Mouse (Mus musculus) lung, embryonic 14.5 days (tissue): ENCODE results near the gene Tmpo. TPM values are rescaled to one million over a fixed set of nuclear protein-coding genes. Genes with fewer than 3 reads are reported as not detected.

Source experiments
- ATAC-seq: fragments of 200-750 bp; cut with Nextera tagmentation; 2 replicates; pipeline ENCODE4 v1.8.0; 2017; ENCODE audit warnings: mild to moderate bottlenecking, moderate TSS enrichment, moderate library complexity; ENCODE audit not compliant: insufficient read depth
- DNase-seq: peaks from one replicate; pipeline ENCODE4 v3.0.0-alpha.2; 2015
- H3K27ac ChIP-seq: fragments of 300-500 bp; sonication (generic); 2 replicates; pipeline ENCODE4 v1.5.1; 2014; ENCODE audit warnings: low read depth, mild to moderate bottlenecking, moderate library complexity
- H3K27me3 ChIP-seq: fragments of 300-500 bp; sonication (generic); 2 replicates; pipeline ENCODE4 v1.6.1; 2014; ENCODE audit warnings: low read length, control low read depth; ENCODE audit not compliant: insufficient read depth
- H3K36me3 ChIP-seq: fragments of 300-500 bp; sonication (generic); 2 replicates; pipeline ENCODE4 v1.6.1; 2014; ENCODE audit warnings: control low read depth; ENCODE audit not compliant: insufficient read depth
- H3K4me1 ChIP-seq: fragments of 300-500 bp; sonication (generic); 2 replicates; pipeline ENCODE4 v1.6.1; 2014; ENCODE audit warnings: antibody characterized with exemption, control low read depth; ENCODE audit not compliant: insufficient read depth
- H3K4me2 ChIP-seq: fragments of 300-500 bp; sonication (generic); 2 replicates; pipeline ENCODE4 v1.6.1; 2014; ENCODE audit warnings: mild to moderate bottlenecking
- H3K4me3 ChIP-seq: fragments of 300-500 bp; sonication (generic); 2 replicates; pipeline ENCODE4 v1.5.1; 2014; ENCODE audit warnings: low read depth, low read length
- H3K9ac ChIP-seq: fragments of 300-500 bp; sonication (generic); 2 replicates; pipeline ENCODE4 v1.6.1; 2014
- H3K9me3 ChIP-seq: fragments of 300-500 bp; sonication (generic); 2 replicates; pipeline ENCODE4 v1.6.1; 2016; ENCODE audit warnings: low read depth, low read length, control low read depth
- CTCF ChIP-seq: IDR thresholded peaks from 2 replicates; pipeline ENCODE4 v1.5.1; 2016; ENCODE audit warnings: antibody characterized with exemption, low read depth
- WGBS: fragments of 180-500 bp; shearing (Covaris S2); extraction: QIAGEN DNeasy Blood & Tissue Kit; methylation state at CpG from one replicate; pipeline ENCODE4 v1.1.7; 2014; 5-methylcytosine and 5-hydroxymethylcytosine counted together
- polyA plus RNA-seq: library from polyadenylated mRNA; unstranded; fragments of >200 nt; fragmentation: Nextera tagmentation; extraction: Ambion mirVana; gene quantifications from 2 replicates; pipeline ENCODE4 v1.2.1, GENCODE M21; 2014

The Tmpo gene
- polyA plus RNA-seq, 1 experiment from 2014 or later, result 337 TPM

- Histone ChIP-seq H3K27me3 (no peaks in the 10 kb centered on the region), H3K9me3 (no peaks in the 10 kb centered on the region), H3K4me2 (no peak overlapping the region), H3K4me1 (0 out of 2 replicates have a peak, but pooled peaks cover 4% of the 10 kb centered on the region), H3K36me3 (no peaks in the 10 kb centered on the region), H3K27ac (no peak overlapping the region), H3K9ac (no peak overlapping the region), H3K4me3 (no peak overlapping the region)
- TF ChIP-seq CTCF, result no peak
- ATAC-seq (no peak), DNase-seq (no peak)
- WGBS, result 66% methylated on average over 1 of the region's 1 CpGs
Measured at GRCm38 (mm10) chr10:91128551-91129160, 52.5 kb downstream of the Tmpo start.

GRCm38 (mm10) chr10:91127395-91127794 is 53.7 kb downstream of the Tmpo start:
- no peak overlapping the region for H3K4me2 ChIP-seq
- no peak overlapping the region for H3K4me3 ChIP-seq
- H3K9ac ChIP-seq, result no peak overlapping the region
- H3K4me1 ChIP-seq, result peaks cover 7% of the 10 kb centered on the region; the same call in 1 of the 2 replicates
- no peaks in the 10 kb centered on the region for H3K27me3 ChIP-seq
- no peaks in the 10 kb centered on the region for H3K9me3 ChIP-seq
- DNase-seq (no peak), ATAC-seq (no peak)
- WGBS, result 68% methylated on average over 2 of the region's 2 CpGs
- no peaks in the 10 kb centered on the region for H3K36me3 ChIP-seq
- no peak for TF ChIP-seq CTCF
- H3K27ac ChIP-seq, result no peak overlapping the region

- no peak for DNase-seq
- 39% methylated on average over 10 of the region's 10 CpGs for WGBS
- H3K27ac ChIP-seq, result no peak overlapping the region
- H3K36me3 ChIP-seq, result peaks cover 5% of the 10 kb centered on the region
- H3K27me3 ChIP-seq, result no peaks in the 10 kb centered on the region
- no peak for ATAC-seq
- no peaks in the 10 kb centered on the region for H3K9me3 ChIP-seq
- no peak overlapping the region for H3K9ac ChIP-seq
- peaks cover 9% of the 10 kb centered on the region; the same call in 1 of the 2 replicates for H3K4me1 ChIP-seq
- no peak for TF ChIP-seq CTCF
- no peak overlapping the region for H3K4me3 ChIP-seq
- no peak overlapping the region for H3K4me2 ChIP-seq
Measured at GRCm38 (mm10) chr10:91126618-91127355, 54.3 kb downstream of the Tmpo start.

GRCm38 (mm10) chr10:91123828-91124822 is 57.0 kb downstream of the Tmpo start, which contains the start of gene Slc25a3:
TSS of gene Slc25a3 (minus strand) at chr10:91124059.
- DNase-seq (peak; percentile 99), ATAC-seq (peak; percentile 99)
- whole genome bisulfite sequencing, result 11% methylated on average over 59 of the region's 59 CpGs
- H3K9me3 ChIP-seq, result no peaks in the 10 kb centered on the region
- H3K4me3 ChIP-seq, result peak within 1 kb of the TSS; percentile 99
- peaks cover 9% of the 10 kb centered on the region; the same call in 1 of the 2 replicates for H3K4me1 ChIP-seq
- no peak for TF ChIP-seq CTCF
- peaks cover 30% of the 10 kb centered on the region for H3K36me3 ChIP-seq
- H3K27me3 ChIP-seq, result no peaks in the 10 kb centered on the region
- peak within 1 kb of the TSS; percentile 94 for H3K27ac ChIP-seq
- H3K9ac ChIP-seq, result peak within 1 kb of the TSS; percentile 92
- H3K4me2 ChIP-seq, result peak within 1 kb of the TSS; percentile 84

- peak; percentile 39 for DNase-seq
- WGBS, result under 1% methylated on average over 42 of the region's 44 CpGs
Measured at GRCm38 (mm10) chr10:91123281-91123827, 57.8 kb downstream of the Tmpo start.

GRCm38 (mm10) chr10:91122646-91123045 is 58.5 kb downstream of the Tmpo start:
- DNase-seq (peak; percentile 5), ATAC-seq (no peak)
- Histone ChIP-seq H3K4me1 (peaks cover 9% of the 10 kb centered on the region; the same call in 1 of the 2 replicates), H3K9ac (peak overlapping the region; percentile 92), H3K4me2 (peak overlapping the region; percentile 84), H3K36me3 (peaks cover 45% of the 10 kb centered on the region), H3K9me3 (no peaks in the 10 kb centered on the region), H3K27ac (no peak overlapping the region), H3K27me3 (no peaks in the 10 kb centered on the region), H3K4me3 (peak overlapping the region; percentile 99)
- 29% methylated on average over 6 of the region's 6 CpGs for whole genome bisulfite sequencing
- no peak for TF ChIP-seq CTCF

More at GRCm38 (mm10) chr10:91123281-91123827, 57.8 kb downstream of the Tmpo start:
- no peaks in the 10 kb centered on the region for H3K27me3 ChIP-seq
- peak overlapping the region; percentile 99 for H3K4me3 ChIP-seq
- H3K9ac ChIP-seq, result peak overlapping the region; percentile 92
- peaks cover 38% of the 10 kb centered on the region for H3K36me3 ChIP-seq
- H3K4me1 ChIP-seq, result peaks cover 9% of the 10 kb centered on the region; the same call in 1 of the 2 replicates
- TF ChIP-seq CTCF, result no peak
- peak overlapping the region; percentile 84 for H3K4me2 ChIP-seq
- ATAC-seq, result peak; percentile 61
- H3K27ac ChIP-seq, result peak overlapping the region; percentile 94
- H3K9me3 ChIP-seq, result no peaks in the 10 kb centered on the region
